In the genomic region with DNA sequence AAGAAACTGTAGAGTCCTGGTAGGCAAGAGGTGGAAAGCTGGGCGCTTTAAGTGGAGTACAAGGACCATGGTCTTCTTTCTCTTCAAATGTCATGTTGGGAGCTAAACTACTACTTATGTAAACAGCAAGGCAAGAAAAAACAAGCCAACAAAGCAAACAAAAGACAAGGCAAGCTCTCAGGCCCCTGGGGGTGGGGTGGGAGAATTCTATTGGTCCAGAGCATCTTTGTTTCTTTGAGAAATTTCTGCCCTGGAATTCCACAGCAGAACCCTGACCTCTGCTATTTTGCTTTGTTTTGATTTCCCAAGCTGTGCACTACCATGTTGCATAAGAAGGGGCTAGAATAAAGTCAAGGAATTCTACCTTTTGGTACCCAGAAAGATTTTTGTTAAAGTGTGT, we compare ENCODE assay signal across 15 mouse cellular contexts.
DNase-seq lines count a peak whose midpoint lies in the region; ATAC-seq and TF ChIP-seq lines count a peak whose summit lies in the region.
"Had no signal": no experiment of that assay in that cellular context is flagged by ENCODE, and none has a peak within 500 bp of the region (broad histone marks: within the 10 kb centered on the region; RNA-seq: fewer than 3 reads in every experiment).

No protein-coding gene starts in this region.

- TF ChIP-seq CTCF in lung, embryonic 14.5 days (IDR thresholded peaks at IDR 0.05; ENCODE audit: low read depth): no peak
- TF ChIP-seq CTCF in lung, adult 2 months (IDR thresholded peaks at IDR 0.05; ENCODE audit: insufficient read depth, low read length): no peak
- TF ChIP-seq CTCF in brain, embryonic 14.5 days (IDR thresholded peaks at IDR 0.05; ENCODE audit: borderline replicate concordance, extremely low read depth, insufficient read depth, insufficient read length): no peak
- no peak for TF ChIP-seq CTCF in embryonic fibroblast, embryonic 13.5 days (IDR thresholded peaks at IDR 0.05; ENCODE audit: borderline replicate concordance, insufficient read depth, low read length)

- WGBS in lung, embryonic 14.5 days: 78% methylated on average over 1 of the region's 1 CpGs
- WGBS in lung, adult 2 months: 80% methylated on average over 1 of the region's 1 CpGs

- H3K9me3 ChIP-seq in lung, embryonic 14.5 days (ENCODE audit: low read depth, low read length): no peaks in the 10 kb centered on the region
- H3K9me3 ChIP-seq: embryonic facial prominence, embryonic 15.5 days; G1E; heart, embryonic 10.5 days had no signal

- no peak overlapping the region for H3K4me3 ChIP-seq in lung, embryonic 14.5 days (ENCODE audit: low read depth, low read length)
- H3K4me3 ChIP-seq in lung, adult 2 months (replicated peaks; ENCODE audit: extremely low read depth, low read depth, low read length): no peak overlapping the region
- H3K4me3 ChIP-seq in embryonic fibroblast, embryonic 13.5 days (ENCODE audit: insufficient read depth, low read length): no peak overlapping the region
- H3K4me3 ChIP-seq: embryonic facial prominence, embryonic 15.5 days; heart, embryonic 10.5 days had no signal

- no peaks in the 10 kb centered on the region for H3K27me3 ChIP-seq in lung, embryonic 14.5 days (ENCODE audit: insufficient read depth, low read length)
- H3K27me3 ChIP-seq: embryonic facial prominence, embryonic 15.5 days had no signal

- TF ChIP-seq POLR2A in lung, adult 2 months (IDR thresholded peaks at IDR 0.05; ENCODE audit: borderline replicate concordance, extremely low read depth, low read depth, low read length): no peak
- no peak for TF ChIP-seq POLR2A in brain, embryonic 14.5 days (IDR thresholded peaks at IDR 0.05; ENCODE audit: borderline replicate concordance, extremely low read depth, insufficient read depth, insufficient read length, poor library complexity, severe bottlenecking)
- no peak for TF ChIP-seq POLR2A in embryonic fibroblast, embryonic 13.5 days (IDR thresholded peaks at IDR 0.05; ENCODE audit: low read depth, low read length)

- DNase-seq in heart, adult 11 months: peak; percentile 91
- no peak for DNase-seq in heart, postnatal 14 days
- peak; percentile 46 for DNase-seq in lung, embryonic 14.5 days
- no peak for DNase-seq in lung, adult 2 months
- DNase-seq in brain, embryonic 14.5 days (ENCODE audit: low read depth): peak; percentile 14
- DNase-seq: cerebellum, postnatal 25 days; gastrocnemius, postnatal 10 days; thymus, adult 18-20 months had no signal

- H3K4me2 ChIP-seq in lung, embryonic 14.5 days: no peak overlapping the region
- H3K4me2 ChIP-seq: embryonic facial prominence, embryonic 15.5 days had no signal

- no peak for ATAC-seq in lung, embryonic 14.5 days (ENCODE audit: insufficient read depth)
- no peak for ATAC-seq in erythroblast, adult 5-6 weeks (replicated peaks; ENCODE audit: low FRiP score, poor library complexity, severe bottlenecking)

- H3K4me1 ChIP-seq in lung, embryonic 14.5 days (ENCODE audit: insufficient read depth): peaks cover 14% of the 10 kb centered on the region; the same call in 1 of the 2 replicates
- peaks cover 14% of the 10 kb centered on the region for H3K4me1 ChIP-seq in lung, adult 2 months (ENCODE audit: control insufficient read depth, insufficient read depth, low read length)
- peaks cover 7% of the 10 kb centered on the region for H3K4me1 ChIP-seq in embryonic fibroblast, embryonic 13.5 days (ENCODE audit: control insufficient read depth, insufficient read depth, low read length)

- no peak overlapping the region for H3K27ac ChIP-seq in lung, embryonic 14.5 days (ENCODE audit: low read depth)
- H3K27ac ChIP-seq in embryonic fibroblast, embryonic 13.5 days (ENCODE audit: insufficient read depth, low read length): 0 out of 2 replicates have a peak overlapping the region, but pooled peaks have one; percentile 25
- H3K27ac ChIP-seq: embryonic facial prominence, embryonic 15.5 days; heart, embryonic 10.5 days; liver, embryonic 14.5 days; macrophage had no signal

- intact Hi-C loops in heart, postnatal 14 days (cut with DNase I): no loop called here

- no peak overlapping the region for H3K9ac ChIP-seq in lung, embryonic 14.5 days
- H3K9ac ChIP-seq: embryonic facial prominence, embryonic 15.5 days; liver, embryonic 14.5 days had no signal

- no peaks in the 10 kb centered on the region for H3K36me3 ChIP-seq in lung, embryonic 14.5 days (ENCODE audit: insufficient read depth)
- H3K36me3 ChIP-seq: embryonic facial prominence, embryonic 15.5 days; G1E; heart, embryonic 10.5 days had no signal

Comparison
In these comparisons a context has a peak if more than half of its experiments do, and no peak if none do; other contexts are left out.
1. DNase-seq: peak in heart, adult 11 months (single experiment), lung, embryonic 14.5 days (single experiment) and brain, embryonic 14.5 days (single experiment); none in heart, postnatal 14 days (0 of 2) and lung, adult 2 months (single experiment).